Mouse (Mus musculus): ENCODE data around the gene Pde6h. TPM values are rescaled to one million over a fixed set of nuclear protein-coding genes. Genes with fewer than 3 reads are reported as not detected.
"Not testable (repeated sequence)": the region's sequence is repeated elsewhere in the genome, so short reads cannot be mapped to it uniquely, and the experiment has no call there.

Gene Pde6h
- polyA plus RNA-seq (2014; fragmentation: Nextera tagmentation; extraction: Ambion mirVana) = not detected in 2 replicates

GRCm38 (mm10) chr6:136923532-136923931 is at the start of gene Pde6h:
TSS of gene Pde6h (plus strand) at chr6:136923832.
- WGBS = 87% methylated on average over 8 of the region's 8 CpGs
- no peak for TF ChIP-seq CTCF (IDR thresholded peaks at IDR 0.05; ENCODE audit: low read depth)

GRCm38 (mm10) chr6:136874599-136874998 is 49.0 kb upstream of the Pde6h start:
- peaks cover 12% of the 10 kb centered on the region; the same call in 1 of the 2 replicates for H3K36me3 ChIP-seq (ENCODE audit: insufficient read depth)
- ATAC-seq (ENCODE audit: insufficient read depth) (peak; percentile 57), DNase-seq (peak; percentile 87)
- WGBS = 24% methylated on average over 8 of the region's 8 CpGs
- H3K4me1 ChIP-seq (ENCODE audit: insufficient read depth) = peaks cover 7% of the 10 kb centered on the region; the same call in 1 of the 2 replicates
- H3K27me3 ChIP-seq (ENCODE audit: insufficient read depth, low read length) = no peaks in the 10 kb centered on the region
- peak overlapping the region; percentile 46 for H3K9ac ChIP-seq
- H3K4me2 ChIP-seq = peak overlapping the region; percentile 63
- peak overlapping the region; percentile 46 for H3K4me3 ChIP-seq (ENCODE audit: low read depth, low read length)
- H3K9me3 ChIP-seq (ENCODE audit: low read depth, low read length) = no peaks in the 10 kb centered on the region
- TF ChIP-seq CTCF (IDR thresholded peaks at IDR 0.05; ENCODE audit: low read depth) = no peak
- H3K27ac ChIP-seq (ENCODE audit: low read depth) = peak overlapping the region; percentile 91

More at GRCm38 (mm10) chr6:136923532-136923931, at the start of gene Pde6h:
- Histone ChIP-seq H3K4me1 (ENCODE audit: insufficient read depth) (no peaks in the 10 kb centered on the region), H3K9me3 (ENCODE audit: low read depth, low read length) (no peaks in the 10 kb centered on the region), H3K27me3 (ENCODE audit: insufficient read depth, low read length) (no peaks in the 10 kb centered on the region), H3K9ac (no peak within 1 kb of the TSS), H3K36me3 (ENCODE audit: insufficient read depth) (no peaks in the 10 kb centered on the region), H3K4me2 (no peak within 1 kb of the TSS), H3K4me3 (ENCODE audit: low read depth, low read length) (no peak within 1 kb of the TSS), H3K27ac (ENCODE audit: low read depth) (no peak within 1 kb of the TSS)
- DNase-seq (no peak), ATAC-seq (ENCODE audit: insufficient read depth) (no peak)

- ATAC-seq (ENCODE audit: insufficient read depth) (peak; percentile 85), DNase-seq (peak; percentile 73)
- 28% methylated on average over 8 of the region's 9 CpGs for WGBS
Observed at GRCm38 (mm10) chr6:136875670-136876069, 48.0 kb upstream of the Pde6h start, which contains the start of gene Mgp. TSS of gene Mgp (minus strand) at chr6:136875823.

GRCm38 (mm10) chr6:136881678-136882077 is 42.0 kb upstream of the Pde6h start:
- ATAC-seq (ENCODE audit: insufficient read depth) (peak; percentile 57; the same call in 1 of the 2 replicates), DNase-seq (peak; percentile 64)
- Histone ChIP-seq H3K4me3 (ENCODE audit: low read depth, low read length) (no peak overlapping the region), H3K27ac (ENCODE audit: low read depth) (peak overlapping the region; percentile 48; the same call in 1 of the 2 replicates), H3K9me3 (ENCODE audit: low read depth, low read length) (no peaks in the 10 kb centered on the region), H3K4me1 (ENCODE audit: insufficient read depth) (0 out of 2 replicates have a peak, but pooled peaks cover 6% of the 10 kb centered on the region), H3K4me2 (no peak overlapping the region), H3K9ac (no peak overlapping the region), H3K36me3 (ENCODE audit: insufficient read depth) (no peaks in the 10 kb centered on the region), H3K27me3 (ENCODE audit: insufficient read depth, low read length) (no peaks in the 10 kb centered on the region)
- TF ChIP-seq CTCF (IDR thresholded peaks at IDR 0.05; ENCODE audit: low read depth) = no peak
- 31% methylated on average over 8 of the region's 8 CpGs for WGBS

More at GRCm38 (mm10) chr6:136875670-136876069, 48.0 kb upstream of the Pde6h start, which contains the start of gene Mgp:
- H3K27me3 ChIP-seq (ENCODE audit: insufficient read depth, low read length) = no peaks in the 10 kb centered on the region
- no peaks in the 10 kb centered on the region for H3K9me3 ChIP-seq (ENCODE audit: low read depth, low read length)
- TF ChIP-seq CTCF (IDR thresholded peaks at IDR 0.05; ENCODE audit: low read depth) = no peak
- H3K36me3 ChIP-seq (ENCODE audit: insufficient read depth) = peaks cover 12% of the 10 kb centered on the region; the same call in 1 of the 2 replicates
- H3K27ac ChIP-seq (ENCODE audit: low read depth) = peak within 1 kb of the TSS; percentile 91
- peak within 1 kb of the TSS; percentile 46 for H3K4me3 ChIP-seq (ENCODE audit: low read depth, low read length)
- H3K4me1 ChIP-seq (ENCODE audit: insufficient read depth) = peaks cover 7% of the 10 kb centered on the region; the same call in 1 of the 2 replicates
- peak within 1 kb of the TSS; percentile 70 for H3K9ac ChIP-seq
- peak within 1 kb of the TSS; percentile 63 for H3K4me2 ChIP-seq

GRCm38 (mm10) chr6:136883431-136883915 is 40.2 kb upstream of the Pde6h start:
- peak overlapping the region; percentile 48; the same call in 1 of the 2 replicates for H3K27ac ChIP-seq (ENCODE audit: low read depth)
- no peaks in the 10 kb centered on the region for H3K9me3 ChIP-seq (ENCODE audit: low read depth, low read length)
- whole genome bisulfite sequencing = 69% methylated on average over 3 of the region's 3 CpGs
- DNase-seq = no peak
- H3K9ac ChIP-seq = no peak overlapping the region
- no peak for ATAC-seq (ENCODE audit: insufficient read depth)
- TF ChIP-seq CTCF (IDR thresholded peaks at IDR 0.05; ENCODE audit: low read depth) = no peak
- no peak overlapping the region for H3K4me3 ChIP-seq (ENCODE audit: low read depth, low read length)
- H3K4me1 ChIP-seq (ENCODE audit: insufficient read depth) = 0 out of 2 replicates have a peak, but pooled peaks cover 6% of the 10 kb centered on the region
- H3K36me3 ChIP-seq (ENCODE audit: insufficient read depth) = no peaks in the 10 kb centered on the region
- H3K27me3 ChIP-seq (ENCODE audit: insufficient read depth, low read length) = no peaks in the 10 kb centered on the region
- no peak overlapping the region for H3K4me2 ChIP-seq

- 94% methylated on average over 6 of the region's 6 CpGs for WGBS
- no peaks in the 10 kb centered on the region for H3K27me3 ChIP-seq (ENCODE audit: insufficient read depth, low read length)
- DNase-seq = no peak
- H3K4me2 ChIP-seq = no peak overlapping the region
- H3K9me3 ChIP-seq (ENCODE audit: low read depth, low read length) = no peaks in the 10 kb centered on the region
- no peak for TF ChIP-seq CTCF (IDR thresholded peaks at IDR 0.05; ENCODE audit: low read depth)
- H3K4me1 ChIP-seq (ENCODE audit: insufficient read depth) = 0 out of 2 replicates have a peak, but pooled peaks cover 6% of the 10 kb centered on the region
- H3K36me3 ChIP-seq (ENCODE audit: insufficient read depth) = no peaks in the 10 kb centered on the region
- no peak for ATAC-seq (ENCODE audit: insufficient read depth)
- H3K27ac ChIP-seq (ENCODE audit: low read depth) = no peak overlapping the region
- no peak overlapping the region for H3K9ac ChIP-seq
- H3K4me3 ChIP-seq (ENCODE audit: low read depth, low read length) = no peak overlapping the region
Observed at GRCm38 (mm10) chr6:136883961-136884360, 39.7 kb upstream of the Pde6h start.

GRCm38 (mm10) chr6:136884766-136885165 is 38.9 kb upstream of the Pde6h start:
- H3K27ac ChIP-seq (ENCODE audit: low read depth); DNase-seq: not testable (repeated sequence)

More at GRCm38 (mm10) chr6:136884766-136885165, 38.9 kb upstream of the Pde6h start:
- ATAC-seq (ENCODE audit: insufficient read depth); H3K4me3 ChIP-seq (ENCODE audit: low read depth, low read length); H3K36me3 ChIP-seq (ENCODE audit: insufficient read depth); H3K27me3 ChIP-seq (ENCODE audit: insufficient read depth, low read length); H3K4me1 ChIP-seq (ENCODE audit: insufficient read depth); H3K9me3 ChIP-seq (ENCODE audit: low read depth, low read length); H3K4me2 ChIP-seq; H3K9ac ChIP-seq: not testable (repeated sequence)
- WGBS = 30% methylated on average over 1 of the region's 1 CpGs
